ENCODE assay signal across 8 mouse cellular contexts in the genomic region with DNA sequence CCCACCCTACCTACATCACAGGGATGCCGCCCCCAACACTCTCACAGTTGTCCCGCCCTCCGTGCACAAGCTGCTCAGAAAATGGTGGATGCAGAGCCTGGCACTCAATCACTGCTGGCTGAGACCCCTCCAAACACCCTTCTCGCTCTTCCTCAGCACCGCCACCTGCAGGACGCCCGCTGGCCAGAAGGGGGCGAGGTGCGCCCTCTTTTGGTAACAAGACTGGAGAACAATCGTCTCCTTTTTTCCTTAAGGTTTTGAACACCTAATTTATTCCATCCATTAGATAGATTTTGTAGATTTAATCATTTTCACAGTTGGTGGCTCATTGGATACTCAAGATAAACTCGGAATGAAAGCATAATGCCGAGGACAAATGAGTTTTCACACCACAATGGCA. TPM values are rescaled to one million over a fixed set of nuclear protein-coding genes. Genes with fewer than 3 reads are reported as not detected.
A peak's percentile ranks its signal among the peaks of the same experiment; 100 is the strongest.
DNase-seq lines count a peak whose midpoint lies in the region; ATAC-seq and TF ChIP-seq lines count a peak whose summit lies in the region.

No protein-coding gene starts in this region.

- no peak overlapping the region for H3K4me2 ChIP-seq in kidney, embryonic 15.5 days
- no peak overlapping the region for H3K4me2 ChIP-seq in liver, embryonic 14.5 days (ENCODE audit: low read depth)
- no peak overlapping the region for H3K4me2 ChIP-seq in neural tube, embryonic 14.5 days (ENCODE audit: low read depth, low read length)

- DNase-seq in kidney, adult 8-10 months, result peak; percentile 49 to 78
- peak; percentile 82 to 92 for DNase-seq in cerebellum, postnatal 25 days
- peak; percentile 47 to 54 for DNase-seq in gastrocnemius, adult 8-10 months (ENCODE audit: low spot score in 2 of 2)
- peak; percentile 83 for DNase-seq in kidney, postnatal 14 days
- DNase-seq in liver, embryonic 14.5 days (ENCODE audit: low read depth in 3 of 3, low spot score in 3 of 3), result no peak
- peak; percentile 75 for DNase-seq in thymus, postnatal 0 days (ENCODE audit: low spot score)

- H3K36me3 ChIP-seq in kidney, embryonic 15.5 days, result peaks cover 15% of the 10 kb centered on the region
- no peaks in the 10 kb centered on the region for H3K36me3 ChIP-seq in liver, embryonic 14.5 days (replicated peaks; ENCODE audit: control insufficient read depth, insufficient read depth, low read depth)
- H3K36me3 ChIP-seq in neural tube, embryonic 14.5 days (ENCODE audit: control insufficient read depth, insufficient read depth, low read length), result 0 out of 2 replicates have a peak, but pooled peaks cover 4% of the 10 kb centered on the region

- H3K4me3 ChIP-seq in kidney, embryonic 15.5 days (replicated peaks), result no peak overlapping the region
- no peak overlapping the region for H3K4me3 ChIP-seq in liver, embryonic 14.5 days (ENCODE audit: insufficient read depth in 1 of 2, low read depth in 2 of 2, low read length in 2 of 2)
- no peak overlapping the region for H3K4me3 ChIP-seq in neural tube, embryonic 14.5 days (ENCODE audit: low read depth, low read length)

- TF ChIP-seq CTCF in liver, embryonic 14.5 days (IDR thresholded peaks at IDR 0.05; ENCODE audit: low read depth), result peak; percentile 92

- no peaks in the 10 kb centered on the region for H3K9me3 ChIP-seq in kidney, embryonic 15.5 days (replicated peaks)
- no peaks in the 10 kb centered on the region for H3K9me3 ChIP-seq in liver, embryonic 14.5 days (ENCODE audit: control insufficient read depth, low read length)
- no peaks in the 10 kb centered on the region for H3K9me3 ChIP-seq in neural tube, embryonic 14.5 days (ENCODE audit: control insufficient read depth, low read length)

- H3K4me1 ChIP-seq in kidney, embryonic 15.5 days, result peaks cover 57% of the 10 kb centered on the region
- H3K4me1 ChIP-seq in liver, embryonic 14.5 days (replicated peaks; ENCODE audit: control insufficient read depth in 2 of 2, insufficient read depth in 2 of 2, low read length in 1 of 2), result no peaks in the 10 kb centered on the region
- peaks cover 48% of the 10 kb centered on the region for H3K4me1 ChIP-seq in neural tube, embryonic 14.5 days (ENCODE audit: control insufficient read depth, insufficient read depth, low read length)

- no peak for ATAC-seq in kidney, embryonic 15.5 days (replicated peaks; ENCODE audit: low FRiP score)
- no peak for ATAC-seq in liver, embryonic 14.5 days (ENCODE audit: insufficient read depth)
- ATAC-seq in neural tube, embryonic 14.5 days (ENCODE audit: low read depth), result peak; percentile 25; the same call in 1 of the 2 replicates

- TF ChIP-seq EP300 in liver, embryonic 14.5 days (IDR thresholded peaks at IDR 0.05; ENCODE audit: low read depth), result no peak

- H3K9ac ChIP-seq in kidney, embryonic 15.5 days, result no peak overlapping the region
- H3K9ac ChIP-seq in liver, embryonic 14.5 days (replicated peaks), result no peak overlapping the region
- H3K9ac ChIP-seq in neural tube, embryonic 14.5 days (replicated peaks; ENCODE audit: low read depth, low read length), result no peak overlapping the region

- no peak overlapping the region for H3K27ac ChIP-seq in kidney, embryonic 15.5 days
- H3K27ac ChIP-seq in liver, embryonic 14.5 days, result no peak overlapping the region
- H3K27ac ChIP-seq in neural tube, embryonic 14.5 days (ENCODE audit: low read depth, low read length), result peak overlapping the region; percentile 61

- 0 out of 2 replicates have a peak, but pooled peaks cover 3% of the 10 kb centered on the region for H3K27me3 ChIP-seq in kidney, embryonic 15.5 days
- H3K27me3 ChIP-seq in liver, embryonic 14.5 days (ENCODE audit: control insufficient read depth, insufficient read depth, low read length), result no peaks in the 10 kb centered on the region
- H3K27me3 ChIP-seq in neural tube, embryonic 14.5 days (ENCODE audit: control insufficient read depth, insufficient read depth, low read length), result no peaks in the 10 kb centered on the region

- 6% methylated on average over 12 of the region's 12 CpGs for WGBS in kidney, embryonic 15.5 days
- WGBS in liver, embryonic 14.5 days (ENCODE audit: insufficient replicate concordance), result 6% methylated on average over 12 of the region's 12 CpGs
- WGBS in neural tube, embryonic 14.5 days, result 3% methylated on average over 12 of the region's 12 CpGs

RNA-seq across cellular contexts. Expression of a gene that starts 40.7 kb away (rescaled TPM):
- 4.4 and 4.7 TPM in 2 replicates for polyA plus RNA-seq in kidney, embryonic 15.5 days (2015; fragmentation: Nextera tagmentation; extraction: Ambion mirVana)
- total RNA-seq in gastrocnemius, adult 8-10 months (2022), result under 1 TPM; 0.07 to 0.34 (median 0.30) TPM
- 0.63 and 0.71 TPM in 2 replicates for polyA plus RNA-seq in liver, embryonic 14.5 days (2012; rRNA removed)
- 0.44 and 0.56 TPM in 2 replicates for polyA plus RNA-seq in liver, embryonic 14.5 days (2014; fragmentation: Nextera tagmentation; extraction: Ambion mirVana)
- 5.3 and 7.0 TPM in 2 replicates for polyA plus RNA-seq in neural tube, embryonic 14.5 days (2014; fragmentation: Nextera tagmentation; extraction: Ambion mirVana)
- polyA plus RNA-seq in thymus, postnatal 0 days (2015; fragmentation: Nextera tagmentation; extraction: Ambion mirVana), result 1.6 and 2.3 TPM in 2 replicates

RNA-seq across cellular contexts. Expression of a gene that starts 49.7 kb away (rescaled TPM):
- polyA plus RNA-seq in kidney, embryonic 15.5 days (2015; fragmentation: Nextera tagmentation; extraction: Ambion mirVana), result 21.8 and 23.4 TPM in 2 replicates
- total RNA-seq in gastrocnemius, adult 8-10 months (2022), result 1 to 10 TPM; 1.3 to 1.7 (median 1.3) TPM
- 0.16 and 0.22 TPM in 2 replicates for polyA plus RNA-seq in liver, embryonic 14.5 days (2012; rRNA removed)
- 0.14 and 0.15 TPM in 2 replicates for polyA plus RNA-seq in liver, embryonic 14.5 days (2014; fragmentation: Nextera tagmentation; extraction: Ambion mirVana)
- polyA plus RNA-seq in neural tube, embryonic 14.5 days (2014; fragmentation: Nextera tagmentation; extraction: Ambion mirVana), result 0.39 and 0.59 TPM in 2 replicates
- polyA plus RNA-seq in thymus, postnatal 0 days (2015; fragmentation: Nextera tagmentation; extraction: Ambion mirVana), result 1.1 TPM in 2 replicates

Comparison
In these comparisons a context has a peak if more than half of its experiments do, and no peak if none do; other contexts are left out.
1. DNase-seq: peak in kidney, adult 8-10 months (2 of 2), cerebellum, postnatal 25 days (2 of 2), gastrocnemius, adult 8-10 months (2 of 2), kidney, postnatal 14 days (single experiment) and thymus, postnatal 0 days (single experiment); none in liver, embryonic 14.5 days (0 of 3).
2. RNA of a gene that starts 49.7 kb away (polyA plus RNA-seq): 21.8 to 23.4 TPM in kidney, embryonic 15.5 days; 1.1 TPM in thymus, postnatal 0 days, 0.39 to 0.59 TPM in neural tube, embryonic 14.5 days and 0.14 to 0.22 TPM in liver, embryonic 14.5 days; every median in the first group is over 10 times any median in the second.